Mouse (Mus musculus) ES-Bruce4 (cell line): ENCODE results near the gene Pisd.

Source experiments
- CTCF ChIP-seq: IDR thresholded peaks from one replicate; pipeline ENCODE4 v1.8.1; 2011; ENCODE audit warnings: low read depth, low read length
- EP300 ChIP-seq: IDR thresholded peaks from 2 replicates; pipeline ENCODE4 v1.6.1; 2011; ENCODE audit warnings: low read depth, low read length; ENCODE audit not compliant: insufficient read depth

DNA sequence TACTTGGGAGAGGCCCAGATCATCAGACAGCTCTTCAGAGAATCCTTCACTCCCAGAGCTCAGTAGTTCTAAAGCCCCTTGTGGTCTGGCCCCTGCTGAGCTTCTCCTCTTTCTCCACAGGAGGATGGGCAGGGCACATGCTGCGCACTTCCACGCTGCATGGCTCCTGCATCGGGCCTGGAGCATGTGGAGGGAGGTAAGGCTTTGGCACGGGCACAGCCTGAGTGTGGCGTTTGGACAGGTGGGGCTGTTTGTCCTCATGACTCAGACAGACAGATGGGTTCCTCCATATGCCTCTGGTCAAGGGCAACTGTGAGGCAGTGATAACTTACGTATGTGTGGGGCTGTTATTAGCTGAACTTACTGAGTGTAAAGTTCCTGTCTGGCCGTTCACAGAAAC is 63.2 kb downstream of the Pisd start:
- TF ChIP-seq CTCF (no peak), EP300 (no peak)
